Comparison of ENCODE assay signal across 8 mouse cellular contexts in the genomic region with DNA sequence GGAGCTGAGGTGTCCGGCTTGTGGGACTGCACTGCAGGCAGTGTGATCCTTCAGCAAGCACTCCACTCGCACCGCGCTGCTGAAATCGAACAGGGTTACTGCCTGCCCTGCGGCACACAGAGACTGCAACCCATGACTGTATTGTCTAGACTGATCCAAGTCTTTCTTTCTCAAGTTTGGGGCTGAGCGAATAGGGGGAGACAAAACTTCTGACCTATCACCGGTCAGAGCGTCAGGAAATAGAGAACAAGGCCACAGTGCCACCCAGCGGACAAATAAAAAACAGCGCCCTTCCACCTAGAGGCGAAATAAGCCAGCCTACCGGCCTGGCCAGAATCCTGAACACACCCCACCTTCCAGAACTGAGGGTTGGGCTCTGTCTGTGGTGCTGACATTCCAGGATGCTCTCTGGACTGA. TPM values are rescaled to one million over a fixed set of nuclear protein-coding genes. Genes with fewer than 3 reads are reported as not detected.
A peak's percentile ranks its signal among the peaks of the same experiment; 100 is the strongest.
DNase-seq lines count a peak whose midpoint lies in the region; ATAC-seq and TF ChIP-seq lines count a peak whose summit lies in the region.

No protein-coding gene starts in this region.

- no peaks in the 10 kb centered on the region for H3K27me3 ChIP-seq in embryonic facial prominence, embryonic 13.5 days
- H3K27me3 ChIP-seq in kidney, adult 2 months (replicated peaks; ENCODE audit: control insufficient read depth, insufficient read depth, low read length), result no peaks in the 10 kb centered on the region
- no peaks in the 10 kb centered on the region for H3K27me3 ChIP-seq in limb, embryonic 14.5 days (ENCODE audit: control insufficient read depth, insufficient read depth, low read length)
- no peaks in the 10 kb centered on the region for H3K27me3 ChIP-seq in midbrain, postnatal 0 days (ENCODE audit: insufficient read depth, low read length)

- peak overlapping the region; percentile 62 for H3K9ac ChIP-seq in embryonic facial prominence, embryonic 13.5 days
- H3K9ac ChIP-seq in limb, embryonic 14.5 days (ENCODE audit: low read depth, low read length, severe bottlenecking), result no peak overlapping the region
- H3K9ac ChIP-seq in midbrain, postnatal 0 days (replicated peaks; ENCODE audit: low read length, poor library complexity, severe bottlenecking), result no peak overlapping the region

- peaks cover 15% of the 10 kb centered on the region for H3K4me1 ChIP-seq in embryonic facial prominence, embryonic 13.5 days
- H3K4me1 ChIP-seq in kidney, adult 2 months (ENCODE audit: control insufficient read depth, insufficient read depth, low read length), result no peaks in the 10 kb centered on the region
- H3K4me1 ChIP-seq in limb, embryonic 14.5 days (ENCODE audit: control insufficient read depth, insufficient read depth, low read length), result no peaks in the 10 kb centered on the region
- H3K4me1 ChIP-seq in midbrain, postnatal 0 days (ENCODE audit: insufficient read depth, low read length), result no peaks in the 10 kb centered on the region

- peak overlapping the region; percentile 64 for H3K4me2 ChIP-seq in embryonic facial prominence, embryonic 13.5 days
- H3K4me2 ChIP-seq in limb, embryonic 14.5 days (replicated peaks; ENCODE audit: low read depth, low read length, severe bottlenecking), result peak overlapping the region; percentile 34
- H3K4me2 ChIP-seq in midbrain, postnatal 0 days (ENCODE audit: low read depth, low read length, poor library complexity, severe bottlenecking), result peak overlapping the region; percentile 32

- no peak overlapping the region for H3K27ac ChIP-seq in embryonic facial prominence, embryonic 13.5 days
- no peak overlapping the region for H3K27ac ChIP-seq in kidney, adult 2 months (ENCODE audit: insufficient read depth, low read depth, low read length)
- no peak overlapping the region for H3K27ac ChIP-seq in limb, embryonic 14.5 days (replicated peaks; ENCODE audit: low read depth, low read length)
- H3K27ac ChIP-seq in midbrain, postnatal 0 days (ENCODE audit: low read depth, low read length), result no peak overlapping the region

- 5% methylated on average over 13 of the region's 13 CpGs for WGBS in embryonic facial prominence, embryonic 13.5 days
- WGBS in kidney, adult 2 months, result 4% methylated on average over 13 of the region's 13 CpGs
- WGBS in limb, embryonic 14.5 days, result 8% methylated on average over 13 of the region's 13 CpGs
- 6% methylated on average over 13 of the region's 13 CpGs for whole genome bisulfite sequencing in midbrain, postnatal 0 days

- H3K4me3 ChIP-seq in embryonic facial prominence, embryonic 13.5 days, result peak overlapping the region; percentile 37
- peak overlapping the region; percentile 30; the same call in 1 of the 2 replicates for H3K4me3 ChIP-seq in kidney, adult 2 months (ENCODE audit: insufficient read depth, low read depth, low read length)
- H3K4me3 ChIP-seq in limb, embryonic 14.5 days (replicated peaks; ENCODE audit: low read length), result 0 out of 2 replicates have a peak overlapping the region, but pooled peaks have one; percentile 1
- H3K4me3 ChIP-seq in midbrain, postnatal 0 days (ENCODE audit: low read depth, low read length), result no peak overlapping the region

- peak; percentile 61 for DNase-seq in 3134 (ENCODE audit: extremely low read depth, insufficient read length, low spot score)
- peak; percentile 83 to 85 for DNase-seq in adrenal gland, postnatal 36 days
- peak; percentile 83 to 89 for DNase-seq in heart, adult 18-20 months
- DNase-seq in kidney, adult 2 months, result peak; percentile 83
- peak; percentile 94 for DNase-seq in limb, embryonic 14.5 days (ENCODE audit: low spot score)
- peak; percentile 86 for DNase-seq in midbrain, postnatal 0 days (ENCODE audit: low spot score)
- DNase-seq in spleen, postnatal 14 days (ENCODE audit: low spot score in 2 of 2), result peak; percentile 55 to 71

- no peaks in the 10 kb centered on the region for H3K36me3 ChIP-seq in embryonic facial prominence, embryonic 13.5 days
- H3K36me3 ChIP-seq in kidney, adult 2 months (ENCODE audit: control insufficient read depth, insufficient read depth, low read length), result no peaks in the 10 kb centered on the region
- H3K36me3 ChIP-seq in limb, embryonic 14.5 days (ENCODE audit: control insufficient read depth, insufficient read depth, low read length), result no peaks in the 10 kb centered on the region
- H3K36me3 ChIP-seq in midbrain, postnatal 0 days (ENCODE audit: insufficient read depth, low read length), result no peaks in the 10 kb centered on the region

- no peaks in the 10 kb centered on the region for H3K9me3 ChIP-seq in embryonic facial prominence, embryonic 13.5 days
- no peaks in the 10 kb centered on the region for H3K9me3 ChIP-seq in limb, embryonic 14.5 days (ENCODE audit: control insufficient read depth, low read length)
- no peaks in the 10 kb centered on the region for H3K9me3 ChIP-seq in midbrain, postnatal 0 days (ENCODE audit: low read length)

- peak; percentile 75 for ATAC-seq in embryonic facial prominence, embryonic 13.5 days (ENCODE audit: insufficient number of reproducible peaks, insufficient read depth, low FRiP score, low TSS enrichment, low read depth)
- ATAC-seq in limb, embryonic 14.5 days (ENCODE audit: low FRiP score, low read depth), result peak; percentile 83
- ATAC-seq in midbrain, postnatal 0 days (ENCODE audit: low FRiP score), result peak; percentile 61

- TF ChIP-seq POLR2A in kidney, adult 2 months (IDR thresholded peaks at IDR 0.05; ENCODE audit: low read depth, low read length), result no peak
- no peak for TF ChIP-seq POLR2A in limb, embryonic 14.5 days (IDR thresholded peaks at IDR 0.05; ENCODE audit: borderline replicate concordance, extremely low read depth, insufficient read depth, insufficient read length)

- TF ChIP-seq CTCF in kidney, adult 2 months (conservative IDR thresholded peaks at IDR 0.05; ENCODE audit: insufficient read depth, insufficient read length, low read depth, low read length), result peak; percentile 88
- TF ChIP-seq CTCF in midbrain, postnatal 0 days (IDR thresholded peaks at IDR 0.05), result peak; percentile 95

RNA-seq across cellular contexts. Expression of gene Slc23a4, which starts 7.1 kb away (rescaled TPM):
- total RNA-seq in adrenal gland, postnatal 36 days (2021), result under 1 TPM; 0.20 to 0.36 TPM
- 0.38 and 0.63 TPM in 2 replicates for polyA plus RNA-seq in embryonic facial prominence, embryonic 13.5 days (2015; fragmentation: Nextera tagmentation; extraction: Ambion mirVana)
- total RNA-seq in heart, adult 18-20 months (2021), result under 1 TPM; 0.17 to 0.51 TPM
- 0.16 and 0.22 TPM in 2 replicates for polyA plus RNA-seq in kidney, adult 2 months (2012; rRNA removed)
- 1.9 and 2.1 TPM in 2 replicates for polyA plus RNA-seq in limb, embryonic 14.5 days (2012; rRNA removed)
- polyA plus RNA-seq in limb, embryonic 14.5 days (2014; fragmentation: Nextera tagmentation; extraction: Ambion mirVana), result 0.44 and 0.73 TPM in 2 replicates
- total RNA-seq in midbrain, postnatal 0 days (2014; rRNA removed), result 1.1 and 1.2 TPM in 2 replicates
- polyA plus RNA-seq in midbrain, postnatal 0 days (2015; fragmentation: Nextera tagmentation; extraction: Ambion mirVana), result 0.43 and 0.87 TPM in 2 replicates
